Mouse (Mus musculus) liver (tissue): ENCODE data around the gene Ulk4.

ENCODE experiments used
- DNase-seq: peaks from one replicate; pipeline ENCODE4 v3.0.0-alpha.2; 2020; ENCODE audit warnings: mixed read lengths

Ulk4 gene

DNA sequence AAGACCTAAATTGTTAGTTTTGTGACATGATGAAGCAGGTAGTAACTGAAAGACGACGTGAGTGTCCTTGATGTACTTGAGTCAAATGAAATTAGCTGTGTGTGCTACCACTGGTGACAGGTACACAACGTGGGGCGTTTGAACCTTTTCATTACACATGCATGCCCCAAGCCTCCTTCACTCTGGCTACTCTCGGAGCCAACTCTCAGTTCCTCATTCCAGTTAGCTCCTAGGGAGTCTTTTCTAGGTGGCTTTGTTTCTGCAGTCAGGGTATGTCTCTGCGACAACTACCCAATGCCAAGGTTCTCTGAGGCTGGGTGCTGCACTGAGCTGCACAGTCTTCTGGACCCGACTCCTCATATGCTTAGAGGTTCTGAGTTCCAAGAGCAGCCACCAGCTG, 100.6 kb downstream of the Ulk4 start:
- no peak for DNase-seq

DNA sequence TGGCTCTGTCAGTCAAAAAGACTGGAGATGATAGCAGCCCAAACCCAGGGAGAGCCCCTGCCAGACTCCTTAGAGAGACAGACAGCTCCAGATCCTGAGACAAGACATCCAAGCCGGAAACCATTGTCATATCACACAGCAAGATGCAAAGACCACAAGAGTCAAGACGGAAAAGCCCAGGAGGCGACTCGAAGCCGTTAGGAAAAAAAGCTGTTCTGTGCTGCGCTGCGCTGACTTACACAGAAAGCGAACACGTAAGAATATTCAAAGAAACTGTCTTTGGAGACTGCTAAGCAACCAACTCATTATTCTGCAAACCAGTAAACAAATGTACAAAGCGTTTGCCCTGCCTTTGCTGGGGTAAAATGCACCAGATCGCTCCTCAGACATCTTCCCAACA, 101.8 kb downstream of the Ulk4 start:
- no peak for DNase-seq

DNA sequence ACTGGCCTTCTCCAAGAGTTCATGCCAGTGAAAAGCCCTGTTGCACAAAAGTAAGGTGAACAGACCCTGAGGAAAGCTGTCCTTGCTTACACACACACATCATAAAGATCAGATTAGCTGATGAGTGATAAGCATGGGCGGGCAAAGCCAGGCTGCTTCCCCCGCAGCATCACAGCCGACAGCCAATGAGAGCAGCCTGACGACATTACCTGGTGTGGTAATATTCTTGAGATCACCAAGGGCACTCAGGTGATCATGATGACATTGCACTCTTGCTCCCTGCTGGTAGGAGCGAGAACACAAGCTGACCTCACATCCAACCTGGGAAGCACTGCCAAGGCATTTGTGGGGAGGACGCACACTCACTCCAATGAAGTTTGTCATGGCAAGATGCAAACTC, 104.9 kb downstream of the Ulk4 start:
- no peak for DNase-seq

DNA sequence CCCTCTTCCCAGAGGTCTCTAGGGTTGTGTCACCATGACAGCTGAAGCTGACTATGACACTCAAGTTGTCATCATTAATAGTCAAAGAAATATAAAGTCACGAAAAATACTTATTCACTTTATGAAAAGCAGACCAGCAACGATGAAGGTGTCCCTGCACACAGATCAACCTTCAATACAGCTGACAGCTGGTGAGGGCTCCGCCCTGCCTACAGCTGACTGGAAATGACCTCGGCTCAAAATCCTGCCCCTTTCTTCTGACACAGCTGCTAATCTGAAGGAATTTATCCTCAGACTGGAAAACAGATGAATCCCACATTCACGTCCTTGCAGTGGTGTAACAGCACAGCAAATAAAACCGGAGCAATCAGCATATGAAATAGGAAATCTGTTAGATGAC, 105.4 kb downstream of the Ulk4 start:
- DNase-seq = no peak

DNA sequence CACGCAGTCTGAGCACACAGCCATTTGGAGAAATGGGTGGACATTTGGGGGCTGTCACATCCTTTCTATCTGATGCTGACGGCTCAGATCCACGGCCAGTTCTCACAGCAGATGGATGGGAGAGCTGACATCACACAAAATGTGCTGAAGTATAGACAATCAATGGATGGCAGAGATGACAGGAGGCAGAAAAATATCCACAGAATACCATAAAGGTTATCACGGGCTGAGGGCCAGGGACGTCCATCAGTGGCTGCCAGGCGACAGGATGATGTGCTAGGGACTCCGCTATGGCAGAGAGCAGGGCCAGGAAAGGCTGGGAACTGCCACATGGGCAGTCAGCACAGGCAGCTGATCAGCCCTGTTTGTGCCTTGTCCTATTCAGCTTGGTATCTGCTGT, 112.4 kb downstream of the Ulk4 start:
- no peak for DNase-seq

DNA sequence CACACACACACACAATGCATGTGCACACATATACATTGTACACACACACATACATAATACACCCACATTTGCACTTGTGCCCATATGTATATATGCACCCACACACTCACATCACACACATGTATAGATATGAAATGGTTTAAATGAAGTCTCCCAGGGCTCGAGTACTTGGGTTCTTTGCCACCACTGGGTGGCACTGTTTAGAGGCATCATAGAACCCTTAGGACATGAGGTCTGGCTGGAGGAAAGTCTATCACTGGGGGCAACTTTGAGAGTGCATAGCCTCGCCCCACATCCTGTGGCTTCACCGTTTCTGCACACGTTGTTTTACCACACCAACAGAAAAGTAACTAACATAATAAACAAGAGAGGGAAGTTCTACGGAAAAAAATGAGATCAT, 114.2 kb downstream of the Ulk4 start:
- DNase-seq = no peak

DNA sequence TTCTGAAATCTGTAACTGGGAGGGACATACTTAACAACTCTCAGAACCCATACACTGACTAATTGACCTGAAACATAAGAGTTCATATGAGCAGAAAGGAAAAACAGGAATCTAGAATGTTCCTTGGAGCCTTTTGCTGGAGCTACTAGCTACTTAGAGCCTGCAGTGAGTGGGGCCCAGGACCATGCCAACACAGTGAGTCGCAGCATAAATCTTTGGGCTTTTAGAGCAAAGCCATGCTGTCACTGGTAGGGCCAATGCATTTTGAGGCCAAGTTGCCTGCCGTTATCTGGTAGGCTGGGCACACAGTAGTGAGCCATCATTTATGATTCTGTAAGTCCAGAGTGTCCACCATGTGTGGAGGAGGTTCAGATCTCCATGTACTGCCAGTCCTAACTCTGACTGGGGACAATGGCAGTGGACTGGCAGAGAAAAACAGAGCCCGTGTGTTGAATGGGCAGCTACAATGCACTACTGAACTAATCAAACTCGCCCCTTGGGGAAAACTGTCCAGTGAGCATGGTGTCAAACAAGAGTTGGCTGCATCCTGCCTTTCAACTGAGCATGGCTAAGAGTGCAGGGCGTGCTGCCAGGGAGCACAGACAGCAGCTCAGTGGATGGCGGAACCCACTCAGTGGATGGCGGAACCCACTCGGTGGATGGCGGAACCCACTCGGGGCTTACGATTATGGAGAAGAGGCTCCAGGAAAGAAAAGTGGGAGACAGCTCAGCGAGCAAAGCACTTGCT, 115.0 kb downstream of the Ulk4 start:
- no peak for DNase-seq

DNA sequence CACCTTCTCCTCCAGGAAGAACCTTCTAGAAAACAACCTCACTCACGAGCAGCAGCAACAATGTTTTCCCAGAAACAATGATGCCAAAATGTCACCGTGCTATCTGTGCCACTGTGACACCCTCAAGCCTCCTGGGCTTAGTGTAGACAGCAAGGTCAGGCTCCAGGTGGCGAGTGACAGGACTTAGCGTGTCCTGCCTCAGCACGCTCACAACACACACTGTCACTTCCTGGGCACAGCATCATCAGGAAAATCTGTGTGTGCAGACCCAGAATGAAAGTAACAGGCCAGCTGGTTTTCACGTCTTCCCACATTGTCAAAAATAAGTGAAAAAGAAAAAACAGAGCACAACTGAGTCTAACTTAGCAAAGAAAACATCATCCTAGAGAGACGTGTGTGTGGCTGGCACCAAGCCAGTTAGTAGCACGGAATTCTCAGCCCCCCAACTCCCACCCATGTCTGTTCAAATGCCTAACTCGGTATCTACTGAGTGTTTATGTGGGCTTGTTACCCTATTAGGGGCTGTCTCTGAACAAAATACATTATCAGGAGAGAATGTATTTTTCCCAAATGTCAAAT, 120.7 kb downstream of the Ulk4 start:
- no peak for DNase-seq

DNA sequence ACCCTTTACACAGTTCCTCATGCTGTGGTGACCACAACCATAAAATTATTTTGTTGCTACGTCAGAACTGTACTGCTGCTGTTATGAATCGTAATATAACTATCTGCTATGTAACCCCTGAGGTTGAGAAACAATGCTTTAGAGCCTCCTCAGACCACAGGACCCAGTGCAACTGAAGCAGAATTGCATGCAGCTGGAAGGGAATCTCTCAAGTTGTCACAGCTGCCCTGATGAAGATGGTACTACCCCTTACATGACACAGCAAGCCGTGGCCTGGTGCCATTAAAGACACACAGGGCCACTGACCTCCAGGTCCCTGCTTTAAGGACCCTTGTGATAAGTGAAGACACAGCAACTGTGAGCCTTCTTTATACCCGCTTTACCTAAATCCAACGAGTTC, 123.7 kb downstream of the Ulk4 start:
- no peak for DNase-seq

DNA sequence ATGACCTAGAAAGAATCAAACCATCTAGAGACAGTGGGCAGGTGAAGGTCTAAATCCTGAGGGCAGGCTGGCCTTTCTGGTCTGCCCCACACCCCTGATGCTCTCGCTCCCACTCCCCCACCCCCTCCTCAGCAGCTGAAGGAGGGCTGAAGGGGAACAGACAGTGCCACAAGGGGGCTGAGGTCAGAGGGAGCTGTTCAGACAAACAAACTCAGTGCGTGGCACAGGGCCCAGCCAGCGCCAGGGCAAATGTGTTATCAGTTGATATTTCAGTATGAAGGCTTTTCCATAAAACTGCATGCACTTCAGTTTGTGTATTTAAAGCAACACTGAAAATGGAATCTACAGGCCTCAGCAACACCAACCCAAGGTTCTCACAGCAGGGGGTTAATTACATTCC, 128.4 kb downstream of the Ulk4 start:
- DNase-seq = no peak

DNA sequence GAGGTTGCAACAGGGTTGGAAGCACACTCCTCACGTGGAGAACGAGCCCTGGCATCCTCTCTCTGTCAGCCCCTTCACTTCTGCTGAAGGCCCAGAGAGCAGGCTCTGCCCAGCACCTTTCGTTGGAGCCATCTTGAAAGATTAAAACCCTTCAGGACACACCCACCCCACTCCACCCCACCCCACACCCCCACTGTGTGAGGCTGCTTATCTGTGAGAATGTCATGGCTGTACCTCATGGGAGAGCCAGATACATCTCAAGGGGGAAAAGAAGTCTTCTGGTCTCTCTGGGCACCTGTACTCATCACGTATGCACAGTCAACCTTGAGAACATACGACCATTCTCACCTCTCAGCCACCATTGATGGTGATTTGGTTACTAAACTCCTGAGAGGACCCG, 133.8 kb downstream of the Ulk4 start:
- DNase-seq = peak; percentile 11

DNA sequence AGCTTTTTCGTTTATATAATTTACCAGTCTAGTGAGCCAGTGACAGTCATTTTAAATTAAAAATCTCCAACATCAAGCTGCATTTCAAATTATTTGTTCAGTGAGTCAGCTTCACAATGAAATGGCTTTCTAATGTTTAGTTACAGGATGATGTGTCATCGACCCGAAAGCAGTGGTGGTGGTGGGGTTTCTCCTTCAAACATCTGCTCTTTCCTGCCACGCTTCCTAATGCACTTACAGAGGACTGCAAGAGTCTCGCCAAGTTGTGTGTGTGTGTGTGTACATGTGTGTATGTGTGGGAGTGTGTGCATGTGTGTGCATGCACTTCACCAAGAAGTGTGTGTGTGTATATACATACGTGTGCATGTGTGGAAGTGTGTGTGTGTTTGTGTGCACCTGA, 144.4 kb downstream of the Ulk4 start:
- DNase-seq = no peak

DNA sequence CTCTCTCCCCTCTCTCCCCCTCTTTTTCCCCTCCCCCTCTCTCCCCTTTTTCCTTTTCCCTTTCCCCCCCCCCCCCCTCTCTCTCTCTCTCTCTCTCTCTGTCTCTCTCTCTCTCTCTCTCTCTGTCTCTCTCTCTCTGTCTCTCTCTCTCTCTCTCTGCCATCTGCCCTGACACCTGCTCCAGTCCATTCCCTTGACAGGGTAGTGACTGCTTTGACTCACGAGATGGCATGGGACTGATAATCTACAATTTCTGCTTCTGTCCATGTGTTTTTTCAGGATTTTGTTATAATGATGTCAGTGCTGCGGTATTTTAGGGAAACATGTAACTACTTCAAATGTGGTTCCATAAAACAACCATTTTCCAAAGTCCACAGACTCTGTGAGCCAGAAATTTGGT, 147.5 kb downstream of the Ulk4 start:
- DNase-seq = no peak

DNA sequence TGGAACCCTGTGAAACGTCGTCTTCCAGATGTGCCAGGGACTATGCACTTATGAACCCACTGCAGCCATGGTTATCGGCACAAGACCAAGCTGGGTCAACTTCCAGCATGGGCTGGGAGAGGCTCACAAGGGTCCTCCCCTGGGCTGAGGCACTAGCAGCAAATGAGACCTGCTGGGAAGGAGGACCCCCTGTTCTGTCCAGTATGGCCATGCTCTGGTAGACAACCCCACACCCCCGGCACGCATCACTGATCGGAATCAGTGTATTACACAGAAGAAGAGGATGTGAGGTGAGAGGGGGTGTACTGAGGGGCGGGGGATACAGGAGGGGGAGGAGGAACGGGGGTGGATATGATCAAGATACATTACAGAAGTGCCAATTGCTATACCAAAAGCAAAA, 148.1 kb downstream of the Ulk4 start:
- DNase-seq = no peak

DNA sequence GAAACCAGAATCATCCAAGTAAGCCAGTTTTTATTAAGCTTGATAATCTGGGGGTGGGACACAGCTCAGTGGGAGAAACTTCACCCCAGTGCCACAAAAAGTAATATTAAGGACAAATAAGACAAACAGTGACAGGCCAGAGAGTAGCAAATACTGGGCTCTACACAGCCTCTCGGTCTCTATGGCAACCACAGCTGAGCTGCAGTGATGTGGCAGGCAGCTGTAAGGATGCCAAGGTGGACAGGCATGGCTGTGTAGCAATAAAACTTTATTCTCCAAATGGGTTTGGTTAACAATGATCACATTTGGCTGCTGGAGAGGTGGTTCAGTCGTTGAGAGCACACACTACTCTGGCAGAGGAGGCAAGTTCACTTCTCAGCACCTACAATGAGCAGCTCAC, 150.0 kb downstream of the Ulk4 start:
- DNase-seq = no peak

DNA sequence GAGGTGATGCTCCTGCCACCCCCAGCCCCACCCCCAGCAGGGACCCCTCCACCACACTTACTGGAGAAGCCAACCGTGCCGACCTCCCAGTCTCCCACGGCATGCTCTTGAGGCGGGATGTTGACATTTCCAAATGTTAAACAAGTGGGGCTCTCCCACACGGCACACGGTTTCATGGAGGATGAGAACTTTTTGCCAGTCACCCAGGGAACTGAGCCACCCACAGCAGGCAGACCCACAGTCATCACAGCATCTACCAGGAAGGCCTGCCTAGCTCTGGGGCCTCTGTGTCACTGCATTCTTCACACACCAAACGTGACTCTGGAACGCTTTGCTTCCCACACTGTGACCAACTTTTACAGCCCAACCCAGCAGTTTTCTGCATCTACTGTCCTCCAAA, 152.3 kb downstream of the Ulk4 start:
- no peak for DNase-seq

DNA sequence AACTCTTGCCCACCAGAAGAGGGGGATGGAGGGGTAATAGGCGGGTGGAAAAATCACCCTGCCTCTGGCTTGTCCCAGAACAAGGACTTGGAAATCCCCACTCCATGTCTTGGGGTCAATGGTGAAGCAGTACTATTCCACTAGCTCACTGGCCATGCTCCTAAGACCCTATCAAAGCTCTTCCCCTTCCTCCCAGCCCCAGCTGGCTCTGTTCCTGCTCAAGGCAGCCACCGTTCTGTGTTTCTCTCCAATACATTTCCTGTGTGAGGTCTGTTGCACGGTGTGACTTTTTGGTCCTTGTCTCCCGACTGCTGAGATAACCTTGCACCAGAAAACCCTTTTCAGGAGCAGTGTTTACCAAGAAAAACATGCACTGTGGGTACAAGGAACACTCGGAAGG, 155.0 kb downstream of the Ulk4 start:
- DNase-seq = no peak

DNA sequence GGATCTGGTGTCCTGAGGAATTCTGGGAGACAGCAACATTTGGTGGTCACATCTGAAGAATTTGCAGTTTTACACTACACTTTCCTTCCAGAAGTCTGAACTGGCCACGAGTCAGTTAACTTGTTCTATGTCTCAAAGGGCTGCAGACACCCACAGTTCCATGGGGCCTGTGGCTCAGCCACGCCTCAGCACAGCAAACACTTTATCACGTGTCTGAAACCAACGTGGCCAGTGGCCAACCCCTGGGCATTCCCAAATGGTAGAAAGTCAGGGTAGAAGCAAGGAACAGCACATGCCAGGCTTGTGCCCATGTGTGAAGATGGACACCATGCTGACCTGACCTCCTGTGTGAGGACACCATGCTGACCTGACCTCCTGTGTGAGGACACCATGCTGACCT, 159.1 kb downstream of the Ulk4 start:
- no peak for DNase-seq

DNA sequence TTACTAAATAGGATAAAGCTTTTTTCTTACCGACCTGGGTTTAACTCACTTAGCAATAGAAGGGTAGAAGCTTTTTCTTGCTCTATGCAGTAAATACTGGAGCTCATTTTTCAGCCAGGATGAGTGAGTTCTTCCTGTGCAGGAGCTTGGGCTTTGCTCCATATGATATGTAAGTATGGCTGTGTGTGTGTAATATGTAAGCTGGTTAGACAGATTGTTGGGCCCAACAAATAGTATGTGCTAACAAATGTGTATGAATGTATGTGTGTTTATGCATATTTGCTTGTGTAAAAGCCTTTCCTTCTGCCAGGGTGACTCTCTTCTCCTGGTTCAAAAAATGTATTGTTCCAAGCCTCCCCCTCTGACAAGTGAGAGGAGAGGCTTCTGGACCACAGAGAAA, 164.9 kb downstream of the Ulk4 start:
- no peak for DNase-seq

DNA sequence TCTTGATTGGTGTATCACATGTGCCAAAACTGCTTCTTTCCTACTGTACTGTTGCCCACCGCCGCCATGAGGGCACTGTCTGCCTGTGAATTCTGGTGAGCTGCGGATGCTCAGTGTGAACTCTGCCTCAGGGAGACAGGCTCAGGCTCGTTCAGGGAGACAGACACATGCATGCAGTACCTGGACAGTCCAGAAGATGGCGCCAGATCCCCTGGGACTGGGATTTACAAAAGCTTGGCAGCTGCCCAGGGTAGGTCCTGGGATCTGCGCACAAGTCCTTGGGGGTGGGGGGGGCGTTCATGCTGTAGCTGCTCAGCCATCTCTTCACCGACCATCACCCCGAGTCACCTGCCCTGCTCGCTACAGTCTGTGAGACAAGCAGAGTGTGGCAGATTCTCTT, 168.9 kb downstream of the Ulk4 start:
- DNase-seq = peak; percentile 76

DNA sequence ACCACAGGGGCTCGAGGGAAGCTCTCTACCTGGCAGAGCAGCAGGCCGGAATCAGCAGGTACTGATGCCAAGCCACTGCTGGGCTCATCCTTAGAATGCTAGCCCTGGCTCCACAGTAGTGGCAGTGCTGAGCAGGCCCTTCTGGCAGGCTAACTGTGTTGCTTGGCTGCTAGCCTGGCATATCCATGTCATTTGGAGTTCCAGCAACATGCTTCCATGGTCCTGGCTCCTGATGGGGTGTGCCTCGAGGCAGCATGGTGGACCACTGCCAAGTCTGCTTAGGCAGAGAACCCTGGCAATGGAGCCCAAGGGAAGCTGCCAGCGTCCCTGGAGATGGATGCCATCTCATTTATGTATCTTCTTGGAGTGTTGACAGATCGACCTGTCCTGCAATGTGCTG, 169.4 kb downstream of the Ulk4 start:
- no peak for DNase-seq

DNA sequence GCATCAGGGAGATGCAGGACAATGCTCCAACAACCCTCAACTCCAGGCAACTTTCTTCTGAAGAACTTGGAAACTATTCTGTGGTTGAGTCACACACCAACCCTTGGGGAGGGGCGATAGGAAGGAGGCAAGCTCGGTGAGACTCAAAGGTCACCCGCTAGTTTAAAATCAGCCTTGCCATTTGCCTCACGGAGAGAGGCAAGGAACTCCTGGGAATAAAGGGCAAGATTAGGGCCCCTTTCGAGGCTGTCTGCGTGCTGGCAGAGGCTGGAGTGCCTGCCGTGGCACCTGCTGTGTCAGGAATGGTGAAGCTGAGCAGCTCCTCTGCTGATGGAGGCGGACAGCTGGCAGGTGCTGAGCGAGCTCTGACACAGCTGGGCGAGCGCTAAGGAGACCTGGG, 169.9 kb downstream of the Ulk4 start:
- DNase-seq = no peak

DNA sequence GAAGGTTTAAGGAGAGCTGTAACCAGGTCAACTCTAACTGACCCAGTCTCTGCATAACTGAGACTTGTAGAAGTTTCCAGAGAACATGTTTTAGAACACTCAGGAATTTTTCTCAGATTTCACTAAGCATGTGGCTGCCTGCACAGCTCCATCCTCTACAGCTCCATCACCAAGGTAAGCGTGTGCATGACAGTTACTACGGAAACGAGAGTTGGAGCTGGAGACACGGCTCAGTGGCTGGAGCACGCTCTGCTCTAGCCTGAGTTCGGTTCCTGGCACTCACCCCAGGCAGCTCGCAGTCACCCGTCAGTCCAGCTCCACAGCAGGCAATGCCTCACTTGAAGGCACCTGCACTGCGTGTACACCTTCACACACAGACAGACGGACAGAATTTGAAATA, 175.5 kb downstream of the Ulk4 start:
- DNase-seq = no peak

DNA sequence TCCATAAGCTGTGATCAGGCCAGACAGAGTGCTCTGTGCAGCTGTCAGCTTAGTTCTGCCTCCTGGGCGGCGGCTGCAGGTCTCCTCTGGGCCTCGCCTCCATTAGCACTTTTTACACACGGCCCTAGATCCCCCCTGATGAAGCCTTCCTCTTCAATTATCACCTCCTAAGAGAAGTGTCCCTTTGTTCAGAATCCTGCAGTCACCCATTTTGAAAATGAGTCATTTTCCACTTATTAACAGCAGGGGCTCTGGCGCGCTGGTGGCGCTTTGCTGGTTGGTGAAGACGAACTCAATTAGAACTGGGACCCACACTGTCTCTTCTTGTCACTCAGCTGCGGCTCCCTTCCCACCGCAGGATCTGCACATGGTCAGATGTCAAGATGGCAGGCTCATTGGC, 177.5 kb downstream of the Ulk4 start:
- DNase-seq = no peak

DNA sequence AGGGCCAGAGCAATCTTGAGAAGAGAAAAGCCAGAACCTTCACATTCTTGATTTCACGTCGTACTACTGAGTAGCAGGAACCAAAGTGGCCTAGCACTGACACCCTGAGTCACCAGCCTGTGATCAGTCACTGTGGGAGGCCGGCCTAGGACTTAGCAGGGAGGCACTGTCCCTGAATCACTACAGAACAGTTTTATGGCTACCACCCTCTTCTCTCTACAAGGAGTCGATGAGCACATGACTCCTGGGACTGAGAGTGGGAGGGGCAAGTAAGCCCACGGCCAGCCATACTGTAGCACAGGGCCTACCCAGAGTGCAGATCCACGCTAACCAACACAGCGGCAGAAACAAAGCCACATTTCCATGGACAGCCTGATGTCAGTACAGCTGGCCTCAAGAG, 183.2 kb downstream of the Ulk4 start:
- DNase-seq = no peak
